23 mouse cellular contexts compared by ENCODE assay signal in genomic region chr15:79068416-79068815, GRCm38 (mm10). TPM values are rescaled to one million over a fixed set of nuclear protein-coding genes. Genes with fewer than 3 reads are reported as not detected.
A peak's percentile ranks its signal among the peaks of the same experiment; 100 is the strongest.
DNase-seq lines count a peak whose midpoint lies in the region; ATAC-seq and TF ChIP-seq lines count a peak whose summit lies in the region.
"Had no signal": no experiment of that assay in that cellular context is flagged by ENCODE, and none has a peak within 500 bp of the region (broad histone marks: within the 10 kb centered on the region; RNA-seq: fewer than 3 reads in every experiment).

No protein-coding gene starts in this region.

- H3K4me3 ChIP-seq in heart, embryonic 12.5 days = no peak overlapping the region
- no peak overlapping the region for H3K4me3 ChIP-seq in intestine, embryonic 15.5 days (replicated peaks)
- H3K4me3 ChIP-seq in liver, embryonic 14.5 days (ENCODE audit: insufficient read depth in 1 of 2, low read depth in 2 of 2, low read length in 2 of 2) = no peak overlapping the region
- no peak overlapping the region for H3K4me3 ChIP-seq in stomach, embryonic 16.5 days (replicated peaks; ENCODE audit: low read length)
- H3K4me3 ChIP-seq: embryonic facial prominence, embryonic 15.5 days; forebrain, embryonic 13.5 days; hindbrain, embryonic 15.5 days; left cerebral cortex, adult 2 months; limb, embryonic 10.5 days; midbrain, embryonic 10.5 days had no signal

- H3K4me2 ChIP-seq in heart, embryonic 12.5 days = no peak overlapping the region
- peak overlapping the region; percentile 20 for H3K4me2 ChIP-seq in intestine, embryonic 15.5 days (replicated peaks)
- H3K4me2 ChIP-seq in liver, embryonic 14.5 days (ENCODE audit: low read depth) = peak overlapping the region; percentile 62
- H3K4me2 ChIP-seq in stomach, embryonic 16.5 days (ENCODE audit: low read depth, low read length) = no peak overlapping the region
- H3K4me2 ChIP-seq: embryonic facial prominence, embryonic 15.5 days; forebrain, embryonic 13.5 days; hindbrain, embryonic 15.5 days had no signal

- 0 out of 2 replicates have a peak, but pooled peaks have one; percentile 31 for ATAC-seq in heart, embryonic 12.5 days (ENCODE audit: insufficient number of reproducible peaks, low FRiP score)
- peak; percentile 64 for ATAC-seq in intestine, embryonic 15.5 days
- peak; percentile 71 for ATAC-seq in liver, embryonic 14.5 days (ENCODE audit: insufficient read depth)
- peak; percentile 48; the same call in 1 of the 2 replicates for ATAC-seq in stomach, embryonic 16.5 days (ENCODE audit: insufficient read depth, low FRiP score)
- no peak for ATAC-seq in monocyte, adult 5-6 weeks (replicated peaks; ENCODE audit: insufficient number of reproducible peaks, low FRiP score, low TSS enrichment, poor library complexity, severe bottlenecking)
- ATAC-seq: forebrain, embryonic 13.5 days had no signal

- intact Hi-C loops in heart, postnatal 25 days (cut with DNase I) = loop anchor here (5.0 kb wide), 1 partner anchor 166 kb away; no protein-coding TSS in a partner anchor

- H3K9me3 ChIP-seq in heart, embryonic 12.5 days (replicated peaks) = no peaks in the 10 kb centered on the region
- H3K9me3 ChIP-seq in intestine, embryonic 15.5 days = no peaks in the 10 kb centered on the region
- no peaks in the 10 kb centered on the region for H3K9me3 ChIP-seq in liver, embryonic 14.5 days (ENCODE audit: control insufficient read depth, low read length)
- no peaks in the 10 kb centered on the region for H3K9me3 ChIP-seq in stomach, embryonic 16.5 days (replicated peaks; ENCODE audit: control insufficient read depth, low read length)
- H3K9me3 ChIP-seq: embryonic facial prominence, embryonic 15.5 days; forebrain, embryonic 13.5 days; hindbrain, embryonic 15.5 days; limb, embryonic 10.5 days; midbrain, embryonic 10.5 days had no signal

- no peak for TF ChIP-seq CTCF in liver, embryonic 14.5 days (IDR thresholded peaks at IDR 0.05; ENCODE audit: low read depth)

- H3K27ac ChIP-seq in heart, embryonic 12.5 days (ENCODE audit: poor library complexity, severe bottlenecking) = peak overlapping the region; percentile 8; the same call in 1 of the 2 replicates
- H3K27ac ChIP-seq in intestine, embryonic 15.5 days = peak overlapping the region; percentile 82
- H3K27ac ChIP-seq in liver, embryonic 14.5 days = peak overlapping the region; percentile 93
- peak overlapping the region; percentile 25 for H3K27ac ChIP-seq in stomach, embryonic 16.5 days (ENCODE audit: low read length)
- H3K27ac ChIP-seq: embryonic facial prominence, embryonic 15.5 days; forebrain, embryonic 13.5 days; hindbrain, embryonic 15.5 days; left cerebral cortex, adult 2 months; limb, embryonic 10.5 days; midbrain, embryonic 10.5 days had no signal

- H3K9ac ChIP-seq in heart, embryonic 12.5 days = no peak overlapping the region
- H3K9ac ChIP-seq in intestine, embryonic 15.5 days = no peak overlapping the region
- H3K9ac ChIP-seq in liver, embryonic 14.5 days (replicated peaks) = peak overlapping the region; percentile 32
- H3K9ac ChIP-seq in stomach, embryonic 16.5 days (ENCODE audit: low read length) = no peak overlapping the region
- H3K9ac ChIP-seq: embryonic facial prominence, embryonic 15.5 days; forebrain, embryonic 13.5 days; hindbrain, embryonic 15.5 days had no signal

- no peaks in the 10 kb centered on the region for H3K36me3 ChIP-seq in heart, embryonic 12.5 days
- no peaks in the 10 kb centered on the region for H3K36me3 ChIP-seq in intestine, embryonic 15.5 days
- no peaks in the 10 kb centered on the region for H3K36me3 ChIP-seq in liver, embryonic 14.5 days (replicated peaks; ENCODE audit: control insufficient read depth, insufficient read depth, low read depth)
- H3K36me3 ChIP-seq in stomach, embryonic 16.5 days (ENCODE audit: control insufficient read depth, insufficient read depth, low read length) = no peaks in the 10 kb centered on the region
- H3K36me3 ChIP-seq: embryonic facial prominence, embryonic 15.5 days; hindbrain, embryonic 15.5 days; limb, embryonic 10.5 days; midbrain, embryonic 10.5 days had no signal

- peaks cover 27% of the 10 kb centered on the region for H3K4me1 ChIP-seq in heart, embryonic 12.5 days (replicated peaks)
- H3K4me1 ChIP-seq in intestine, embryonic 15.5 days (replicated peaks) = peaks cover 14% of the 10 kb centered on the region; the same call in 1 of the 2 replicates
- peaks cover 41 to 43% of the 10 kb centered on the region in 2 experiments for H3K4me1 ChIP-seq in liver, embryonic 14.5 days (replicated peaks; ENCODE audit: control insufficient read depth in 2 of 2, insufficient read depth in 2 of 2, low read length in 1 of 2)
- H3K4me1 ChIP-seq in stomach, embryonic 16.5 days (ENCODE audit: control insufficient read depth, insufficient read depth, low read length) = peaks cover 14% of the 10 kb centered on the region

- peak; percentile 40; the same call in 1 of the 2 replicates for TF ChIP-seq EP300 in liver, embryonic 14.5 days (IDR thresholded peaks at IDR 0.05; ENCODE audit: low read depth)

- WGBS in heart, embryonic 12.5 days = 52% methylated on average over 3 of the region's 3 CpGs
- 62% methylated on average over 3 of the region's 3 CpGs for WGBS in intestine, embryonic 15.5 days
- WGBS in liver, embryonic 14.5 days (ENCODE audit: insufficient replicate concordance) = 44% methylated on average over 3 of the region's 3 CpGs
- WGBS in stomach, embryonic 16.5 days = 69% methylated on average over 3 of the region's 3 CpGs

- DNase-seq in heart, postnatal 25 days (ENCODE audit: low spot score) = no peak
- peak in 1 of 3 experiments; percentile 61 for DNase-seq in liver, embryonic 14.5 days (ENCODE audit: low read depth in 3 of 3, low spot score in 3 of 3)
- no peak for DNase-seq in frontal cortex, postnatal 36 days (ENCODE audit: low spot score in 2 of 2)
- no peak for DNase-seq in kidney, adult 18-20 months
- DNase-seq: cerebellum, adult 2 months; cerebellum, postnatal 36 days; gastrocnemius, postnatal 36 days; heart, postnatal 14 days; kidney, postnatal 36 days; lung, adult 18-20 months; lung, postnatal 14 days; retina, postnatal 1 day had no signal

- H3K27me3 ChIP-seq in heart, embryonic 12.5 days (replicated peaks) = no peaks in the 10 kb centered on the region
- no peaks in the 10 kb centered on the region for H3K27me3 ChIP-seq in intestine, embryonic 15.5 days (replicated peaks)
- H3K27me3 ChIP-seq in liver, embryonic 14.5 days (ENCODE audit: control insufficient read depth, insufficient read depth, low read length) = no peaks in the 10 kb centered on the region
- H3K27me3 ChIP-seq in stomach, embryonic 16.5 days (ENCODE audit: control insufficient read depth, insufficient read depth, low read length) = no peaks in the 10 kb centered on the region
- H3K27me3 ChIP-seq: embryonic facial prominence, embryonic 15.5 days; hindbrain, embryonic 15.5 days had no signal

RNA-seq across cellular contexts. Expression of gene Ankrd54, which starts 5.7 kb away (rescaled TPM):
- 29.0 and 30.0 TPM in 2 replicates for polyA plus RNA-seq in heart, embryonic 12.5 days (2016; fragmentation: Nextera tagmentation; extraction: Ambion mirVana)
- 1 to 10 TPM; 7.4 to 7.5 TPM for total RNA-seq in heart, postnatal 25 days (2021)
- 53.5 and 56.2 TPM in 2 replicates for polyA plus RNA-seq in intestine, embryonic 15.5 days (2015; fragmentation: Nextera tagmentation; extraction: Ambion mirVana)
- 39.9 and 43.4 TPM in 2 replicates for polyA plus RNA-seq in liver, embryonic 14.5 days (2012; rRNA removed)
- polyA plus RNA-seq in liver, embryonic 14.5 days (2014; fragmentation: Nextera tagmentation; extraction: Ambion mirVana) = 37.7 and 48.3 TPM in 2 replicates
- 35.7 and 35.8 TPM in 2 replicates for polyA plus RNA-seq in stomach, embryonic 16.5 days (2015; fragmentation: Nextera tagmentation; extraction: Ambion mirVana)
- total RNA-seq in monocyte, adult 5-6 weeks (2017) = 8.1 to 17.1 TPM (median 13.3 TPM) in 3 replicates

RNA-seq across cellular contexts. Expression of gene Eif3l, which starts 6.6 kb away (rescaled TPM):
- 165 TPM in 2 replicates for polyA plus RNA-seq in heart, embryonic 12.5 days (2016; fragmentation: Nextera tagmentation; extraction: Ambion mirVana)
- total RNA-seq in heart, postnatal 25 days (2021) = 10 to 100 TPM; 68.9 to 71.5 TPM
- polyA plus RNA-seq in intestine, embryonic 15.5 days (2015; fragmentation: Nextera tagmentation; extraction: Ambion mirVana) = 229 and 241 TPM in 2 replicates
- polyA plus RNA-seq in liver, embryonic 14.5 days (2012; rRNA removed) = 99.9 and 104 TPM in 2 replicates
- polyA plus RNA-seq in liver, embryonic 14.5 days (2014; fragmentation: Nextera tagmentation; extraction: Ambion mirVana) = 130 and 132 TPM in 2 replicates
- polyA plus RNA-seq in stomach, embryonic 16.5 days (2015; fragmentation: Nextera tagmentation; extraction: Ambion mirVana) = 208 and 211 TPM in 2 replicates
- total RNA-seq in monocyte, adult 5-6 weeks (2017) = 102 to 117 TPM (median 113 TPM) in 3 replicates

RNA-seq across cellular contexts. Expression of gene Galr3, which starts 26.7 kb away (rescaled TPM):
- polyA plus RNA-seq in heart, embryonic 12.5 days (2016; fragmentation: Nextera tagmentation; extraction: Ambion mirVana) = not detected in 2 replicates
- not detected for total RNA-seq in heart, postnatal 25 days (2021)
- polyA plus RNA-seq in intestine, embryonic 15.5 days (2015; fragmentation: Nextera tagmentation; extraction: Ambion mirVana) = 1.6 and 1.8 TPM in 2 replicates
- 0.30 and 0.50 TPM in 2 replicates for polyA plus RNA-seq in liver, embryonic 14.5 days (2012; rRNA removed)
- not detected in 2 replicates for polyA plus RNA-seq in liver, embryonic 14.5 days (2014; fragmentation: Nextera tagmentation; extraction: Ambion mirVana)
- 0.26 and 0.43 TPM in 2 replicates for polyA plus RNA-seq in stomach, embryonic 16.5 days (2015; fragmentation: Nextera tagmentation; extraction: Ambion mirVana)
- total RNA-seq in monocyte, adult 5-6 weeks (2017) = not detected in 3 replicates
- total RNA-seq: gastrocnemius, postnatal 36 days; heart, postnatal 14 days had no signal
- polyA plus RNA-seq: forebrain, embryonic 13.5 days; midbrain, embryonic 10.5 days; neural tube, embryonic 11.5 days had no signal

RNA-seq across cellular contexts. Expression of gene H1f0, which starts 40.2 kb away (rescaled TPM):
- 294 and 300 TPM in 2 replicates for polyA plus RNA-seq in heart, embryonic 12.5 days (2016; fragmentation: Nextera tagmentation; extraction: Ambion mirVana)
- 10 to 100 TPM; 95.9 to 98.4 TPM for total RNA-seq in heart, postnatal 25 days (2021)
- polyA plus RNA-seq in intestine, embryonic 15.5 days (2015; fragmentation: Nextera tagmentation; extraction: Ambion mirVana) = 441 and 523 TPM in 2 replicates
- 53.1 and 65.2 TPM in 2 replicates for polyA plus RNA-seq in liver, embryonic 14.5 days (2012; rRNA removed)
- polyA plus RNA-seq in liver, embryonic 14.5 days (2014; fragmentation: Nextera tagmentation; extraction: Ambion mirVana) = 47.8 and 52.8 TPM in 2 replicates
- polyA plus RNA-seq in stomach, embryonic 16.5 days (2015; fragmentation: Nextera tagmentation; extraction: Ambion mirVana) = 479 and 551 TPM in 2 replicates
- 27.7 to 41.5 TPM (median 37.9 TPM) in 3 replicates for total RNA-seq in monocyte, adult 5-6 weeks (2017)

RNA-seq across cellular contexts. Expression of gene Micall1, which starts 40.3 kb away (rescaled TPM):
- 24.2 and 24.3 TPM in 2 replicates for polyA plus RNA-seq in heart, embryonic 12.5 days (2016; fragmentation: Nextera tagmentation; extraction: Ambion mirVana)
- total RNA-seq in heart, postnatal 25 days (2021) = 10 to 100 TPM; 51.9 to 57.7 TPM
- polyA plus RNA-seq in intestine, embryonic 15.5 days (2015; fragmentation: Nextera tagmentation; extraction: Ambion mirVana) = 8.3 TPM in 2 replicates
- polyA plus RNA-seq in liver, embryonic 14.5 days (2012; rRNA removed) = 1.6 and 1.7 TPM in 2 replicates
- polyA plus RNA-seq in liver, embryonic 14.5 days (2014; fragmentation: Nextera tagmentation; extraction: Ambion mirVana) = 0.69 and 0.71 TPM in 2 replicates
- polyA plus RNA-seq in stomach, embryonic 16.5 days (2015; fragmentation: Nextera tagmentation; extraction: Ambion mirVana) = 10.4 and 11.2 TPM in 2 replicates
- 12.9 to 26.3 TPM (median 16.2 TPM) in 3 replicates for total RNA-seq in monocyte, adult 5-6 weeks (2017)

Comparison
In these comparisons a context has a peak if more than half of its experiments do, and no peak if none do; other contexts are left out.
1. H3K27ac ChIP-seq: peak in every context shown above with its lines; median percentile 93 in liver, embryonic 14.5 days; 82 in intestine, embryonic 15.5 days; 25 in stomach, embryonic 16.5 days; 8 in heart, embryonic 12.5 days.
2. H3K4me2 ChIP-seq: peak in intestine, embryonic 15.5 days (single experiment) and liver, embryonic 14.5 days (single experiment); none in heart, embryonic 12.5 days (single experiment) and stomach, embryonic 16.5 days (single experiment).